Mouse (Mus musculus) G1E (cell line): ENCODE results near the gene Sigmar1.

ENCODE experiments used
- CTCF ChIP-seq: IDR thresholded peaks from 2 replicates; pipeline ENCODE4 v1.5.1; 2012; ENCODE audit warnings: low read depth, low read length, inconsistent platforms, mixed read lengths
- GATA1 ChIP-seq: IDR thresholded peaks from 2 replicates; pipeline ENCODE4 v1.6.1; 2012; ENCODE audit warnings: borderline replicate concordance, low read length, inconsistent platforms, mixed read lengths
- GATA2 ChIP-seq: IDR thresholded peaks from 2 replicates; pipeline ENCODE4 v1.6.1; 2012; ENCODE audit warnings: low read depth, low read length, inconsistent platforms, borderline replicate concordance
- POLR2AphosphoS5 ChIP-seq: IDR thresholded peaks from 2 replicates; pipeline ENCODE4 v1.6.1; 2012; ENCODE audit warnings: low read depth, low read length, inconsistent platforms; ENCODE audit not compliant: insufficient replicate concordance
- TAL1 ChIP-seq: conservative IDR thresholded peaks from 2 replicates; pipeline ENCODE4 v1.6.1; 2012; ENCODE audit warnings: low read depth, low read length, inconsistent platforms, mixed read lengths

- TF ChIP-seq CTCF (no peak), TAL1 (no peak), GATA1 (no peak), GATA2 (no peak), POLR2AphosphoS5 (no peak)
Observed at GRCm38 (mm10) chr4:41754797-41755337, 1.1 kb downstream of the Sigmar1 start, which contains the start of gene Galt.
